Mouse (Mus musculus): Measurements from ENCODE around the gene Miga1. TPM values are rescaled to one million over a fixed set of nuclear protein-coding genes. Genes with fewer than 3 reads are reported as not detected.
A peak's percentile ranks its signal among the peaks of the same experiment; 100 is the strongest.
"Not testable (repeated sequence)": the region's sequence is repeated elsewhere in the genome, so short reads cannot be mapped to it uniquely, and the experiment has no call there.

Miga1 gene
- total RNA-seq, 2 experiments from 2014 or later: 49.6 to 52.0 TPM

- no peak for DNase-seq
- intact Hi-C loops (cut with DNase I): no loop called here
These were observed 8.1 kb downstream of the Miga1 start for GRCm38 (mm10) chr3:152332104-152332503.

- DNase-seq: no peak
- intact Hi-C loops (cut with DNase I): no loop called here
These were observed 18.3 kb downstream of the Miga1 start for GRCm38 (mm10) chr3:152321765-152322547.

DNA sequence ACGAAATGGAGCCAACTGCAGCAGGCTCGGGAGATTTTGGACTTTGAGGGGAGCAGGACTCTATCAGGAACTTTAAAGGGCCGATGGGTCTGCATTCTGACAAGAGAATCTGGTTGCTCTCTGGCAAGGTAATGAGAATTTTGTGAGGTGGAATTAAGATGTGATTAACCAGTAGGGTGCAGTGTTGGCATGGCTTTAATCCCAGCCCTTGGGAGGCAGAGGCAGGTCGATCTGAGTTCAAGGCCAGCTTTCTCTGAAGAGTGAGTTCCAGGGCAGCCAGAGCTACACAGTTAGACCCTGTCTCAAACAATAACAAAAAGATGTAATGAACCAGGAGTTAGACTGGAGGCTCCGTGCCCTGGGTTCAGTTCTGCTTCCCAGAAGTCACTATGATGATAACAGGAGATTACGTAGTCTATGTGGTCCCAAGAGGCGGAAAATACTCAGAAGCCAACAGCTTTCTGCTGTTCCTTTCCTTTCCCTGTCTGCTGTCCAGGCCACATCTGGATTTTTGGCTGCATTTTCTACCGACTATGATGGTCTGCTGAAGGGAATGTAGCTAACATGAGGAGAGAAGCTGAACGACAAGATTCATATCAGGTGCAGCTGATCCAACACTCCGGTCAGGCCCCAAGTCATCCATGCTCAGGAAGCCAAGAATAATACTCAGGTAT, 19.1 kb downstream of the Miga1 start:
- intact Hi-C loops (cut with DNase I): no loop called here
- DNase-seq: no peak

DNA sequence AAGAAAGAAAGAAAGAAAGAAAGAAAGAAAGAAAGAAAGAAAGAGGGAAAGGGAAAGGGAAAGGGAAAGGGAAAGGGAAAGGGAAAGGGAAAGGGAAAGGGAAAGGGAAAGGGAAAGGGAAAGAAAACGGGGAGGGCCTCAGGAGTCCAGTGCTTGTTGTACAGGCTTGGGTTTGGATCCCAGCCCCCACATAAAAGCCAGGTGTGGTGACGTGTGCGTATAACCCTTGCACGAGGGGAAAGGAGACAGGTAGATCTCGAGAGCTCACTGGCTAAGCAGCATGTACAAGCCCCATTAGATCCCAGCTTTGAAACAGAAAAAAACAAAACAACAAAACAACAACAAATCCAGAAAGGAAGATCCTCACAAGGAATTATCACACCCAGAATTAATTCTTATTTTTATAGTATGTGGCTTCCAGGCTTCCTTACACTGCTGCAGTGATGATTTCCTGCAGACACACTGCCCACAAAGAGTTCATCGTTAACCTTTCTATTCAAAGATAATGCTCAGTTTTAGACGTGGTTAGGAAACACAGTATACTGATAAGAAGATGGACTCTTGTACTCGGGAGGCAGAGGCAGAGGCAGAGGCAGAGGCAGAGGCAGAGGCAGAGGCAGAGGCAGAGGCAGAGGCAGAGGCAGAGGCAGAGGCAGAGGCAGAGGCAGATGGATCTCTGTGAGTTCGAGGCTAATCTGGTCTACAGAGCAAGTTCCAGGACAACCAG, 23.6 kb downstream of the Miga1 start:
- intact Hi-C loops (cut with DNase I): loop anchor here (10.0 kb wide), 1 partner anchor 52 kb away; the partner anchor contains the start of gene Nexn
- not testable (repeated sequence) for DNase-seq

DNA sequence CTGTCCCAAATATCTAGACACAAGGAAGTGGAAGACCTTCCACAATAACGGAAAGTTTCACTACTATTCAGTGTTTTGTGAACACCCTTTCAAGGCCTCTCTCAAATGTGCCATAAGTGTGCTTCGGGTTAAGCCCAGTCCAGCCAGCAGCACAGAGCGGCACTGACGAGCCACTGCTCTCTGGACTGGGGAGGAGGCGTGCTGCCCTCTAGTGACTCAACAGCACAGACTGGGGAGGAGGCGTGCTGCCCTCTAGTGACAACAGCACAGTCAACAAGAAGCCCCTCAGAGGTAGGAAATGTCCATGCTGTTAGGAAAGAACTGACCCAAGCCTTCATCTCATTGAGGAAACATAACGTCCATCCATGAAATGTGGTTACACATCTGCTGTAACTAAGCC, 24.6 kb downstream of the Miga1 start:
- intact Hi-C loops (cut with DNase I): loop anchor here (10.0 kb wide), 1 partner anchor 51 kb away; the partner anchor contains the start of gene Nexn

GRCm38 (mm10) chr3:152314666-152315065, 25.5 kb downstream of the Miga1 start:
- DNase-seq: not testable (repeated sequence)
- intact Hi-C loops (cut with DNase I): loop anchor here (10.0 kb wide), 1 partner anchor 50 kb away; the partner anchor contains the start of gene Nexn

More for the DNA sequence above, 24.6 kb downstream of the Miga1 start:
- DNase-seq: peak; percentile 83

- intact Hi-C loops (cut with DNase I): no loop called here
- DNase-seq: no peak
These were observed 31.0 kb downstream of the Miga1 start for GRCm38 (mm10) chr3:152309250-152309645.

- intact Hi-C loops (cut with DNase I): no loop called here
- DNase-seq: no peak
These were observed 31.5 kb downstream of the Miga1 start for GRCm38 (mm10) chr3:152308485-152309249.

DNA sequence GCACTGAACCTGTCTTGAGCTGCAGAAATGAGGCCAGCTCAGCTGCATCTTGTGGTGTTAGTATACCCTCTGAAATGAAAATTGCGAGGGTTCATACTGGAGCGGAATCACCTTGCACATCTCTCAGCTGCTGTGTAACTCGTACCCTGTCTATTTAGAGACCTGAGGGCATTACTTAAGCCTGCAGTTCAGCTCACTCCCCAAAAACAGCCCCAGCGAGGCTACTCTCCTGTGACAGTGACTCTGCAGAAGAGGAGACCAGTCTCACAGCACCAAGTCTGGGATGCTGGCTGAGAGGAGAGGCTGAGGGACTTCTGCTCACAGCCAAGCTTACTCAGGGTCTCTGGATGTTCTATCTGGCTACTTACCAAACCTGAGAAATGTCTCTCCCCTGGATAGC, 34.2 kb downstream of the Miga1 start:
- DNase-seq: no peak
- intact Hi-C loops (cut with DNase I): no loop called here

DNA sequence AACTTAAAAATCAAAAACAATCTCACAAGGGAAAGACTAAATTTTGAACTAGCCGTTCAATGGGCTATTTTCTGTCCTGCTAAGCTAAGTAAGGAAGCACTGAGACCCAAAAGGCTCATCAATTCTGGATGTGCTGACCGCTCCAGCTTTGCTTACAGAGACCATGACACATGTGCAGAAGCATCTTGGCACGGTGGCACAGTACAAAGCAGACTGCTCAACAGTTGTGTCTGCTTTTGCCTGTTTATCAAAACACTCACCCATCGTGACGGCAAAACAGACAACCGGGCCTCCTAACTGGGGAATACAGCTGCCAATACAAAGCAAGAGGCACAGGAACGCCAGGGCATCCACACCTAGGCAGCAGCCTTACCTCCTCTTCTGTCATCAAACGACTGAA, 35.1 kb downstream of the Miga1 start:
- DNase-seq: no peak
- intact Hi-C loops (cut with DNase I): no loop called here

DNA sequence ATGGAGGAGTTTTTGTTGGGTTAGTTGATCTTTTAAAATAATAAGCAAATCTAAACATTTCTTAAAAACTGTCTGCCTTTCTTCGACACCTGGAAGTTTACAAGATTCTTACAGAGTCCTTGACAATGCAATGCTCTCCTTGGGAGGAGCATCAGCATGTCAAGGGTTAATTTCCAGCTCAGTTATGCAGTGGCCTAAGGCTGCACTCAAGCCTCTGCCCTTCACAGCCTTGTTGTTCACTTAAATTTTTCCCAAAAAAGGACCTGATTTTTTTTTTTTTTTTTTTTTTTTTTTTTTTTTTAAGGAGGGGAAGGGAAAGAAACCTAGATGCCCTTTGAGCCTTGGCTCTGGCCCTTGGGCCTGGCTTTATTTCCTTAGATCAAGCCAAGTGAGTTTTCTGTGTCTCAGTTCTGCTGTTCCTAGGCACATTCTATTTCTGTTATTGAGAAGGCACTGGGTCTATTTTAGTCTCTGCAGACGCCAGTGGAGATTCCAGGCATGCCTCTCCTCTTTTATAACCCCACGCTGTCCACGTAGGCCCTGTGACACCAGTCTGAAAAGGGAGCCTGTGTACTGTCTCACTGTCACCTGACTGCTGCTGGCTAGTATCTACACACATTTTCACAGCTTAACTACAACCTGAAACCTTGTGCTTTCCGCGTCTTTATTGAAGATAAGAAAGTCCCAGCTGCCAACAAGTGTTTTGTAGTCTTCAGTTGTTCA, 36.0 kb downstream of the Miga1 start:
- intact Hi-C loops (cut with DNase I): no loop called here
- DNase-seq: no peak

GRCm38 (mm10) chr3:152302991-152303390, 37.2 kb downstream of the Miga1 start:
- intact Hi-C loops (cut with DNase I): no loop called here
- DNase-seq: no peak

DNA sequence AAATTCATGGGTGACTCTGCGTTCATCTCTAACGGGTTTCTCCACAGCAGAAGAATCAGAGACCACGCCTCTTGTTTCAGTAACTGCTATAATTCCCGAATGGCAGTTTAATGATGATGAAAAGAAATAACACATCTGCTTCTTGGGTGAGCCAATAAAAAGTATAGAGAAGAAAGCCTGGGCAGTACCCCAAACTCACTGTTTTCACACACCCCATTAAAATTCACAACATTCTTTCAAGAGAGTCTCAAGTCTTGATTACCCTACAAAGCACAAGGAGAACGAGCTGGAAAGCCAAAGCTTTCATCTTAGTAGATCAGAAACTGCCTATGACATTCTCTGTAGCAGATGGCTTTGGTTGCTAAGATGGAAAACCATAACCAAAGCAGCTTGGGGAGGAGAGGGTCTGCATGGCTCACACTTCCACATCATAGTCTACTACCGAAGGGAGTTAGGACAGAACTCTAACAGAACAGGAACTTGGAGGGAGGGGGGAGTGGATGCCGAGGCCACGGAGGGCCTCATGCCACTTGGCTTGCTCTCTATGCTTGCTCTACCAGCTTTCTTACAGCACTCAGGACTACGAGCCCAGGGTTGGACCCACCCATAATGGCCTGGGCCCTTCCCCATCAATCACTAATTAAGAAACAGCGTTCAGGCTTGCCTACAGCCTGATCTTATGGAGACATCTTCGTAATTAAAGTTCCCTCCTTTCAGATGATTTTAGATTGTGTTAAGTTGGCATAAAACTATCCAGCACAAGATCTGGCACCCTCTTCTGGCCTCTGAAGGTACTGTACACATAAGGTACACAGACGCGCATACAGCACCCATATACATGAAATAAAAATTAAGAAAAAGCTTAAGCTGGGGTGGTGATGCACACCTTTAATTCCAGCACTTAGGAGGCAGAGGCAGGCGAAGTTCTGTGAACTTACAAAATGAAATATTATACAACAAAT, 39.5 kb downstream of the Miga1 start:
- intact Hi-C loops (cut with DNase I): no loop called here
- no peak for DNase-seq

- DNase-seq: no peak
These were observed 44.3 kb downstream of the Miga1 start for GRCm38 (mm10) chr3:152295896-152296295.

DNA sequence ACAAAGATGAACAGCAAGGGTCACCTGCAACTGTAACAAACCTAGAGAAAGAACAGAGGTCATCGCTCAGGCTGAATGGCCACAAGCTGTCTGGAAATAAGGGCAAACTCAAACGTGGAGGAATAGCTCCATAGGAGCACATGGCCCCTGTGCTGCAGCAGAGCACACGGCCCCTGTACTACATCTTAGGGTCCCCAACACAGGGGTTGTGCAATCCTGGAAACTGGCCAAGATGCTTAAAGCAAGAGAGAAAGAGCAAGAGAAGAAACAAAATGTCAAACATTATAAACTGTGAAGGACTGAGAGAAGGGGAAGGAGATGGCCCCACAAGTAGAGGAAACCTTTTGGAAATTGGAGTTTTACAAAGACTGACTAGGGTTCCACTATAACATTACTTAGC, 45.8 kb downstream of the Miga1 start:
- no peak for DNase-seq
- intact Hi-C loops (cut with DNase I): no loop called here

More at GRCm38 (mm10) chr3:152295896-152296295, 44.3 kb downstream of the Miga1 start:
- intact Hi-C loops (cut with DNase I): no loop called here

DNA sequence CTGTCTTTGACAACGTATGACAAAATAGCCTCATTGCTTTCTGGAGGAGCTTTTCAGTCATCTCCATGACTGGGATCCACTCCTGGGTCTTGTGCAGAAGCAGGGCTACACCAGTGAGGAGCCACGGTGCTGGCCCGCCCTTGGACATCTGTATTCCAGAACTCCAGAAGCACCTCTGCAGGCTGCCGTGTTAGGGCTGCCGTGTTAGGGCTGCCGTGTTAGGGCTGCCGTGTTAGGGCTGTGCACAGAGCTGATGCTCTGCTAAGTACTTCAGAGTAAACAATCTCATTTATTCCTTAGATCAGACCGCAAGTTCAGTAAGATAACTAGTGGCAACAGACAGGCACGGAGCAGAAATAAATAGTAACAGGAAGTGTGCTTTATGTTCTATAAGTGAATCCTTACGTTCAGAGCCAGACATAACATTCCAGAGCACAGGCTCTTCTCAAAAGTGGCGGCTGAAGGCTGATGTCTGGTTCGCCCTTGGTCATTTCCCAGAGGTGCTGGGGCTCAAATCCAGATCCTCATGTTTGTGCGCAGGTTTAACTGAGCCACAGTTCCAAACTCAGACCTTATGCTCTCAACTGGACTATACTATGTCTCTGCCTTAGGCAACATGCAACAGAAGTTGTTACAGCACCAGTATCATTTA, 46.6 kb downstream of the Miga1 start:
- intact Hi-C loops (cut with DNase I): no loop called here
- no peak for DNase-seq

DNA sequence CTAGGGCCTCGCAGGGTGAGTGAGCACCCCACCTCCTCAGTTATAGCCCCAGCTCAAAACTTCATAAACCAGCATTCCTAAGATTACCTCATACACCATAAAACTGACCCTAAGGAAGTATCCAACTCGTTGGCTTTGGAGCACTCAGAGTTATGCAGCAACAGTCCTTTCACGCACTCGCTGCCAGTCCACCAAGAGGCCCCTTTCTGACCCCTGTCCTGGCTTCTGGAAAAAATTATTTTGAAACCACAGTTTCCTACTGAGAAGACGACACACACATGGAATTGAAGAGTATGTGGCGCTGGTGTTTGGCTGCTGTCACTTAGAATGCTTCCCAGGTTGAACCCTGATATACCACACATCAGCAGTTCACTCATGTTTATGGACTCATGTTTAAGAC, 48.3 kb downstream of the Miga1 start:
- no peak for DNase-seq
- intact Hi-C loops (cut with DNase I): no loop called here

DNA sequence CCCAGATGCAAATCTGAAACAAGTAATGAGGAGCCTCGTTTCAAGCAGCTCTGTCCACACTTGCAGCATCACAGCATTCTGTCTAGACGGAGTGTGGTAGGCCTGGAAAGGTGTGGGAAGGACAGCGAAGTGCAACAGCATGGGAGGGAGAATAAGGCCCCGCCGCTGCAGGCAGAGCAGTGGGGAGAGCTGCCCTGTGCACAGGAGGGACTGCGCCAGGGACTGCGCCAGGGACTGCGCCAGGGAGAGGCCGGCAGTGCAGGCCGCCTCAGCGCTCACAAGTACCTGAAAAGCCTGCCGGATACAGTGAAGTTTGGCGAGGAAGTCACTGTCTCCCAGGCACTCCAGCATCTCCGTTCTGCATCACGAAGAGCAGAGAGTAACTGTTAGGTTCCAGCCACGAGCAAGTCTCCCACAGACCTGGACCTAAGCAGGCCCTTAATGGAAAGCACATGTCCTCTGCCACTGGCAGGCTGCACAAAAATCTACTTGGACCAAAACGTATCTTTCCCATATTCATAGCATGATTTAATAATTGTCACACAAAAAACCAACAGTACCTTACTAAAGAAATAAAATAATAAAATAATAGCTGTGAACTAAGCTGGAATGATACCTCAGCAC, 49.9 kb downstream of the Miga1 start:
- intact Hi-C loops (cut with DNase I): no loop called here
- no peak for DNase-seq

Data from left cerebral cortex, postnatal 4 days (tissue).